Mouse (Mus musculus): Measurements from ENCODE around the gene Pcgf2.

DNA sequence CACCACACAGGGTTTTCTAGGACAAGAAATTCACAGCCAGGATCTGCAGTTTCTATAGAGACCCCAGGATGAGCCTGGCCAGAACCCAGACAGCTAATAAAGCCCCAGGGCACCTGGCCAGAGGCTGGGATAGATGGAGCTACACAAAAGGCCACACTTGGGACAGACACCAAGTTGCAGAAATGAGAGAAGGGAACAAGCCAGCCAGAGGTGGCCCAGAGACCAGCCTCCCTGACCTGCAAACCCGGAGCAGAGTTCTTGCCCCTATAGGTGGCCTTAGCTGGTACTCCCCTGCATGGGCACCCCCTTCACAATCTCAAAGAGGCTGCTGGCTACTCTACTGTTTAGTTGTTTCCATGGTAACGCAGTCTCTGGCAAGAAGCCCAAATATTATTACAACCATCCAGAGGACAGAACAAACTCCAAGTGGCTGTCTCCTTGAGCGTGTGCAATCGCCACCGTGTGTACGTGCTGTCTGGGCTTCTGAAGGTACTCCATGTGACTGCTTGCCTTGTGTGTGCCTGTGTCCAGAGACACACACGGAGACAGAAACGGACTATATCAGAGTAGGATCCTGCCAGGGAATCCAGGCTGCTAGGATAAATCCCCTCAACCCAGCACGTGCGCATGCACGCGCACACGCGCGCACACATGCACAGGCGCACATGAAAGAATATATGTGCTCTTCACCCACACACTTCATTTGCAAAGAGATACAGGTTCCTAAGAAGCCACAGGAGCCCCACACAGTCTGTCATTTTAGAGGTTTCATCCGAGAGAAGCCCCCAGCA is 5.2 kb downstream of the Pcgf2 start:
- TF ChIP-seq CTCF (IDR thresholded peaks at IDR 0.05; ENCODE audit: low read depth) (no peak), EP300 (IDR thresholded peaks at IDR 0.05; ENCODE audit: low read depth) (no peak)
